Mouse (Mus musculus) CH12.LX (cell line): ENCODE measurements around the gene Lrch1. TPM values are rescaled to one million over a fixed set of nuclear protein-coding genes. Genes with fewer than 3 reads are reported as not detected.

Source experiments
- DNase-seq: peaks from one replicate; pipeline ENCODE4 v3.0.0-alpha.2; 2013; ENCODE audit errors: extremely low read depth
- H3K27ac ChIP-seq: 2 replicates; pipeline ENCODE4 v1.5.1; 2012; ENCODE audit warnings: low read depth, mild to moderate bottlenecking, control low read depth, moderate library complexity; ENCODE audit not compliant: insufficient read depth
- H3K27me3 ChIP-seq: replicated peaks from 2 replicates; pipeline ENCODE3; 2012; ENCODE audit warnings: inconsistent platforms
- H3K36me3 ChIP-seq, 2 experiments: replicated peaks in 1 of 2; 2 replicates each; pipeline versions ENCODE3 to v1.6.1; 2012; ENCODE audit warnings: inconsistent platforms in 1 of 2, low read length in 1 of 2, mild to moderate bottlenecking in 1 of 2, mixed read lengths in 1 of 2, moderate library complexity in 1 of 2; ENCODE audit not compliant: control insufficient read depth in 1 of 2, insufficient read depth in 1 of 2
- H3K4me1 ChIP-seq, 2 experiments: 2 replicates each; pipeline ENCODE4 v1.6.1; 2012; ENCODE audit warnings: inconsistent platforms in 1 of 2, moderate library complexity in 1 of 2; ENCODE audit not compliant: insufficient read depth in 2 of 2, control insufficient read depth in 1 of 2
- H3K4me2 ChIP-seq: 2 replicates; pipeline ENCODE4 v1.6.1; 2012; ENCODE audit warnings: low read depth, mild to moderate bottlenecking, control low read depth; ENCODE audit not compliant: poor library complexity, insufficient read depth, severe bottlenecking
- H3K4me3 ChIP-seq, 3 experiments: fragments of 150-350 bp in 1 of 3; sonication (generic) in 1 of 3; replicated peaks in 1 of 3; 2 replicates each; pipeline versions ENCODE3 to v1.5.1; 2011 to 2012; ENCODE audit warnings: low read depth in 2 of 3, low read length in 2 of 3, mild to moderate bottlenecking in 2 of 3, moderate library complexity in 2 of 3, control low read depth in 1 of 3, improper control_type of control experiment in 1 of 3, inconsistent platforms in 1 of 3, mixed read lengths in 1 of 3; ENCODE audit not compliant: poor library complexity in 1 of 3
- H3K79me2 ChIP-seq: replicated peaks from 2 replicates; pipeline ENCODE4 v1.6.1; 2012; ENCODE audit warnings: mild to moderate bottlenecking, moderate library complexity; ENCODE audit not compliant: control insufficient read depth, poor library complexity, insufficient read depth, severe bottlenecking; ENCODE audit errors: extremely low read depth
- H3K9ac ChIP-seq: 2 replicates; pipeline ENCODE4 v1.6.1; 2012; ENCODE audit warnings: low read depth, mild to moderate bottlenecking, control low read depth, moderate library complexity; ENCODE audit not compliant: insufficient read depth
- H3K9me3 ChIP-seq: replicated peaks from 2 replicates; pipeline ENCODE3; 2012; ENCODE audit warnings: low read length, inconsistent platforms, mixed read lengths
- CHD1 ChIP-seq: IDR thresholded peaks from 2 replicates; pipeline ENCODE4 v1.6.1; 2012; ENCODE audit warnings: low read depth, low read length, improper control_type of control experiment, inconsistent platforms
- CHD2 ChIP-seq: IDR thresholded peaks from 2 replicates; pipeline ENCODE4 v1.6.1; 2011; ENCODE audit warnings: low read length, improper control_type of control experiment
- CTCF ChIP-seq, 2 experiments: IDR thresholded peaks in 1 of 2; conservative IDR thresholded peaks in 1 of 2; 2 replicates each; pipeline ENCODE4 v1.5.1; 2011 to 2012; ENCODE audit warnings: low read depth in 2 of 2, low read length in 2 of 2, improper control_type of control experiment in 1 of 2, inconsistent platforms in 1 of 2, mild to moderate bottlenecking in 1 of 2, moderate library complexity in 1 of 2
- E2F4 ChIP-seq: IDR thresholded peaks from 2 replicates; pipeline ENCODE4 v1.6.1; 2011; ENCODE audit warnings: low read depth, low read length, improper control_type of control experiment; ENCODE audit not compliant: insufficient replicate concordance
- ELF1 ChIP-seq: IDR thresholded peaks from 2 replicates; pipeline ENCODE4 v1.6.1; 2014; ENCODE audit warnings: low read depth, mild to moderate bottlenecking, inconsistent platforms, low read length, improper control_type of control experiment
- ETS1 ChIP-seq: conservative IDR thresholded peaks from 2 replicates; pipeline ENCODE4 v1.6.1; 2012; ENCODE audit warnings: low read depth, mild to moderate bottlenecking, inconsistent platforms, low read length, improper control_type of control experiment, moderate library complexity
- GABPA ChIP-seq: IDR thresholded peaks from 2 replicates; pipeline ENCODE4 v1.6.1; 2012; ENCODE audit warnings: low read depth, low read length, improper control_type of control experiment, inconsistent platforms; ENCODE audit not compliant: insufficient replicate concordance
- KAT2A ChIP-seq: IDR thresholded peaks from 2 replicates; pipeline ENCODE4 v1.6.1; 2012; ENCODE audit warnings: low read length, improper control_type of control experiment, inconsistent platforms; ENCODE audit not compliant: insufficient replicate concordance
- MAFK ChIP-seq: IDR thresholded peaks from 2 replicates; pipeline ENCODE4 v1.6.1; 2011; ENCODE audit warnings: low read length, improper control_type of control experiment; ENCODE audit not compliant: insufficient replicate concordance
- MAX ChIP-seq: IDR thresholded peaks from 2 replicates; pipeline ENCODE4 v1.6.1; 2011; ENCODE audit warnings: low read length, improper control_type of control experiment
- MAZ ChIP-seq: IDR thresholded peaks from 2 replicates; pipeline ENCODE4 v1.6.1; 2012; ENCODE audit warnings: low read depth, mild to moderate bottlenecking, inconsistent platforms, low read length, improper control_type of control experiment, moderate library complexity
- MYC ChIP-seq: IDR thresholded peaks from 2 replicates; pipeline ENCODE4 v1.6.1; 2011; ENCODE audit warnings: low read depth, mild to moderate bottlenecking, improper control_type of control experiment, low read length
- NRF1 ChIP-seq: IDR thresholded peaks from 2 replicates; pipeline ENCODE4 v1.6.1; 2014; ENCODE audit warnings: low read depth, mild to moderate bottlenecking, inconsistent platforms, low read length, improper control_type of control experiment, moderate library complexity
- POLR2A ChIP-seq: IDR thresholded peaks from 2 replicates; pipeline ENCODE4 v1.6.1; 2011; ENCODE audit warnings: low read depth, mild to moderate bottlenecking, improper control_type of control experiment, low read length
- POLR2AphosphoS2 ChIP-seq: IDR thresholded peaks from 2 replicates; pipeline ENCODE4 v1.6.1; 2011; ENCODE audit warnings: low read depth, low read length, improper control_type of control experiment
- RAD21 ChIP-seq: IDR thresholded peaks from 2 replicates; pipeline ENCODE4 v1.6.1; 2011; ENCODE audit warnings: low read depth, mild to moderate bottlenecking, low read length, improper control_type of control experiment, moderate library complexity
- SIN3A ChIP-seq: IDR thresholded peaks from 2 replicates; pipeline ENCODE4 v1.6.1; 2012; ENCODE audit warnings: low read length, improper control_type of control experiment, inconsistent platforms
- TBP ChIP-seq: conservative IDR thresholded peaks from 2 replicates; pipeline ENCODE4 v1.6.1; 2011; ENCODE audit warnings: low read depth, low read length, improper control_type of control experiment
- UBTF ChIP-seq: IDR thresholded peaks from 2 replicates; pipeline ENCODE4 v1.6.1; 2012; ENCODE audit warnings: low read depth, mild to moderate bottlenecking, inconsistent platforms, low read length, improper control_type of control experiment, moderate library complexity
- USF1 ChIP-seq: IDR thresholded peaks from 2 replicates; pipeline ENCODE4 v1.6.1; 2014; ENCODE audit warnings: low read depth, mild to moderate bottlenecking, inconsistent platforms, low read length, improper control_type of control experiment
- USF2 ChIP-seq: conservative IDR thresholded peaks from 2 replicates; pipeline ENCODE4 v1.6.1; 2011; ENCODE audit warnings: low read depth, low read length, improper control_type of control experiment
- ZMIZ1 ChIP-seq: IDR thresholded peaks from 2 replicates; pipeline ENCODE4 v1.6.1; 2012; ENCODE audit warnings: low read depth, mild to moderate bottlenecking, inconsistent platforms, low read length, improper control_type of control experiment
- dilution Hi-C: fragments of 300-500 bp; cut with MboI; formaldehyde crosslinking; loops from 2 replicates; pipeline ENCODE4 v1.14.3; 2020; ENCODE audit warnings: low sequenced_read_pairs; ENCODE audit not compliant: extremely low pct_unique_long_range_greater_than_20kb, extremely low pct_ligation_motif_present
- in situ Hi-C: fragments of 300-500 bp; cut with MboI; formaldehyde crosslinking; loops from 3 replicates; pipeline ENCODE4 v1.14.3; 2019; ENCODE audit warnings: low sequenced_read_pairs, low pct_ligation_motif_present, low pct_unique_long_range_greater_than_20kb, mixed read lengths
- polyA plus RNA-seq: library from polyadenylated mRNA; unstranded; fragments of >175 nt; gene quantifications from 2 replicates; pipeline ENCODE4 v1.2.1, GENCODE M21; 2012; ENCODE audit warnings: low read depth; ENCODE audit not compliant: insufficient read length
- total RNA-seq, 2 experiments: library from RNA; depleted of rRNA; stranded (reverse); fragments of 300-350 nt in 1 of 2; fragments of >200 nt in 1 of 2; gene quantifications; 2 replicates each; pipeline ENCODE4 v1.2.3; 2012 to 2014

Gene Lrch1
- total and polyA plus RNA-seq, 3 experiments, result 10.3 to 23.3 (median 12.8) TPM

DNA sequence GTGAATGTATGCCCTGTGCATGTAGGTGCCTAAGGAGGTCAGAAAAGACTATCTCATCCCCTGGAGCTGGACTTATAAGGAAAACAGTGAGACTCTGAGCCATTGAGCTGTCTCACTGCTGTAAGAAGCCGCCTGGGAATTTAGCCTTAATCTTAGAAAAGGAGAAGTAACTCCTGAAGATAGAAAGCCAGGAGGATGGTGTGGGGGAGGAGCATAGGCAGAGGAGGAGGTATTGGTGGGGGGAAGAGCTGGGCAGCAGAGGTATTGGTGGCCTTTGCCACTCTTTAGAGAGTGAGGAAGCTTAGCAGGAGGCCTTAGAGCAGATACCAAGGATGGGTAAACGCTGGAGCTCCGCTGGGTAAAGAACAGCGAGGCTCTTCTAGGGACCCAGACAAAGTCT lies 41.6 kb upstream of the Lrch1 start:
- no peak overlapping the region for H3K9ac ChIP-seq
- dilution Hi-C loops, result no loop called here
- no peak overlapping the region for H3K4me3 ChIP-seq

DNA sequence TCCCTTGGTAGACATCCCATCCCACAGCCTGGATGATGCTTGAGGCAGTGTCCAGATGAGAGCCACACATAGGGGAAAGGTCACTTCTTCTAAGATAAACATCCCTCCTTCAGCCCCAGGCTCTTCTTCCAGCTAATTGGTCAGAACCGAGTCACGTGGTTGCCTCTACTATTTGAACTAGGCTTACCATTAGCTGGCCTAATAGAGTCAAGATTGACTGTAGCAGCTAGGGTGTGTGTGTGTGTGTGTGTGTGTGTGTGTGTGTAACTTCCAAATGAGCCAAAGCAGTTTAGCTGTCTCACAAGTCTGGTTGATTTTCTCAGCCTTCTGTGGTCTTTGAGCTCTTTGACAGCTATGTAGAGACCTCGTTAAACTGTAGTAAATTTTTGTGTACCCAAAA lies 38.9 kb upstream of the Lrch1 start:
- H3K27ac ChIP-seq, result no peak overlapping the region
- dilution Hi-C loops, result no loop called here
- H3K4me1 ChIP-seq, result peaks cover 14 to 44% of the 10 kb centered on the region in 2 experiments
- H3K9me3 ChIP-seq, result no peaks in the 10 kb centered on the region
- in situ Hi-C loops, result no loop called here
- peak; percentile 75 for DNase-seq
- TF ChIP-seq GABPA (no peak), ZMIZ1 (no peak), USF2 (peak; percentile 78), E2F4 (no peak), POLR2AphosphoS2 (no peak), CHD1 (no peak), MAX (peak; percentile 85), SIN3A (peak; percentile 50; the same call in 1 of the 2 replicates), KAT2A (no peak), CTCF (conservative IDR thresholded peaks at IDR 0.05 in 1 of 2, IDR thresholded peaks at IDR 0.05 in 1 of 2; ENCODE audit: low read depth in 2 of 2, low read length in 2 of 2) (no peak), MYC (no peak), CHD2 (no peak), UBTF (no peak), POLR2A (no peak), RAD21 (no peak), ELF1 (no peak), USF1 (peak; percentile 80), TBP (no peak), NRF1 (no peak), MAZ (no peak), MAFK (no peak)
- H3K9ac ChIP-seq, result peak overlapping the region; percentile 12; the same call in 1 of the 2 replicates
- no peaks in the 10 kb centered on the region for H3K79me2 ChIP-seq
- peaks cover 0 to 15% of the 10 kb centered on the region in 2 experiments for H3K36me3 ChIP-seq
- H3K4me2 ChIP-seq, result no peak overlapping the region; the same call in 1 of the 2 replicates
- peak overlapping the region; percentile 36 to 53 (median 45) for H3K4me3 ChIP-seq
- no peaks in the 10 kb centered on the region for H3K27me3 ChIP-seq

More for the DNA sequence above, 41.6 kb upstream of the Lrch1 start:
- Histone ChIP-seq H3K9me3 (no peaks in the 10 kb centered on the region), H3K4me2 (peak overlapping the region; percentile 1; the same call in 1 of the 2 replicates), H3K27ac (no peak overlapping the region), H3K36me3 (no peaks in the 10 kb centered on the region), H3K79me2 (no peaks in the 10 kb centered on the region), H3K27me3 (no peaks in the 10 kb centered on the region), H3K4me1 (peaks cover 14 to 48% of the 10 kb centered on the region in 2 experiments)
- DNase-seq, result peak; percentile 67
- in situ Hi-C loops, result no loop called here
- TF ChIP-seq ETS1, result no peak
- TF ChIP-seq CTCF (conservative IDR thresholded peaks at IDR 0.05 in 1 of 2, IDR thresholded peaks at IDR 0.05 in 1 of 2; ENCODE audit: low read depth in 2 of 2, low read length in 2 of 2), result no peak
- TF ChIP-seq GABPA, result no peak
- TF ChIP-seq MAFK, result no peak
- TF ChIP-seq CHD2, result peak; percentile 43; the same call in 1 of the 2 replicates
